Mouse (Mus musculus) T-helper 1 cell (primary cell): ENCODE results near the gene Ttll4.

Source experiments
- in situ Hi-C: fragments of 300-600 bp; cut with MboI, MseI; formaldehyde crosslinking; loops from one replicate; pipeline ENCODE4 v1.15.1; 2025; ENCODE audit warnings: high pct_unique_total_duplicates

Gene Ttll4

GRCm38 (mm10) chr1:74752833-74753232 is 91.3 kb downstream of the Ttll4 start:
- in situ Hi-C loops: no loop called here
